Mouse (Mus musculus) intestine, postnatal 0 days (tissue): ENCODE measurements at regions not wholly inside any gene's neighbourhood (a gene's known extent, or its start where the extent isn't known, plus 50 kb on each side); places are given as distances from the start of the nearest gene placed in this dataset.

ENCODE experiments used
- ATAC-seq: fragments of 200-750 bp; cut with Nextera tagmentation; 2 replicates; pipeline ENCODE4 v1.8.0; 2017; ENCODE audit warnings: mild to moderate bottlenecking, moderate TSS enrichment, moderate library complexity
- H3K27ac ChIP-seq: fragments of 300-500 bp; sonication (generic); 2 replicates; pipeline ENCODE4 v1.5.1; 2014; ENCODE audit warnings: mild to moderate bottlenecking, low read depth, low read length, moderate library complexity
- H3K27me3 ChIP-seq: fragments of 300-500 bp; sonication (generic); replicated peaks from 2 replicates; pipeline ENCODE4 v1.6.1; 2014; ENCODE audit warnings: low read length, mixed read lengths; ENCODE audit not compliant: control insufficient read depth, insufficient read depth
- H3K36me3 ChIP-seq: fragments of 300-500 bp; sonication (generic); 2 replicates; pipeline ENCODE4 v1.6.1; 2014; ENCODE audit warnings: mild to moderate bottlenecking, moderate library complexity; ENCODE audit not compliant: control insufficient read depth, insufficient read depth
- H3K4me1 ChIP-seq: fragments of 300-500 bp; sonication (generic); replicated peaks from 2 replicates; pipeline ENCODE4 v1.6.1; 2014; ENCODE audit warnings: antibody characterized with exemption, low read length, mixed read lengths; ENCODE audit not compliant: control insufficient read depth, insufficient read depth
- H3K4me2 ChIP-seq: fragments of 300-500 bp; sonication (generic); replicated peaks from 2 replicates; pipeline ENCODE4 v1.6.1; 2014; ENCODE audit warnings: low read depth, mild to moderate bottlenecking, moderate library complexity
- H3K4me3 ChIP-seq: fragments of 300-500 bp; sonication (generic); 2 replicates; pipeline ENCODE4 v1.5.1; 2014; ENCODE audit warnings: low read depth, low read length
- H3K9ac ChIP-seq: fragments of 300-500 bp; sonication (generic); 2 replicates; pipeline ENCODE4 v1.6.1; 2014; ENCODE audit warnings: mild to moderate bottlenecking, low read depth, low read length
- H3K9me3 ChIP-seq: fragments of 300-500 bp; sonication (generic); 2 replicates; pipeline ENCODE4 v1.6.1; 2016; ENCODE audit warnings: mixed run types; ENCODE audit not compliant: control insufficient read depth
- CTCF ChIP-seq: sonication (generic); IDR thresholded peaks from 2 replicates; pipeline ENCODE4 v1.5.1; 2016; ENCODE audit warnings: low read depth, mild to moderate bottlenecking, control low read depth, antibody characterized with exemption, moderate library complexity
- WGBS: fragments of 180-500 bp; shearing (Covaris S2); extraction: QIAGEN DNeasy Blood & Tissue Kit; methylation state at CpG from one replicate; pipeline ENCODE4 v1.1.7; 2014; 5-methylcytosine and 5-hydroxymethylcytosine counted together

GRCm38 (mm10) chr19:52448931-52449330, 184.8 kb downstream of the Ins1 start:
- Histone ChIP-seq H3K4me2 (no peak overlapping the region), H3K27ac (no peak overlapping the region), H3K9ac (no peak overlapping the region), H3K4me3 (no peak overlapping the region), H3K9me3 (no peaks in the 10 kb centered on the region), H3K36me3 (no peaks in the 10 kb centered on the region), H3K4me1 (0 out of 2 replicates have a peak, but pooled peaks cover 3% of the 10 kb centered on the region), H3K27me3 (no peaks in the 10 kb centered on the region)
- ATAC-seq = peak; percentile 85
- WGBS = 68% methylated on average over 4 of the region's 4 CpGs
- TF ChIP-seq CTCF = no peak

GRCm38 (mm10) chr19:52449392-52449791, 185.3 kb downstream of the Ins1 start:
- 48% methylated on average over 4 of the region's 4 CpGs for WGBS
- no peaks in the 10 kb centered on the region for H3K9me3 ChIP-seq
- no peak for TF ChIP-seq CTCF
- no peak overlapping the region for H3K4me3 ChIP-seq
- no peak overlapping the region for H3K9ac ChIP-seq
- H3K36me3 ChIP-seq = no peaks in the 10 kb centered on the region
- peak; percentile 65; the same call in 1 of the 2 replicates for ATAC-seq
- H3K4me2 ChIP-seq = no peak overlapping the region
- 0 out of 2 replicates have a peak, but pooled peaks cover 3% of the 10 kb centered on the region for H3K4me1 ChIP-seq
- H3K27ac ChIP-seq = no peak overlapping the region
- H3K27me3 ChIP-seq = no peaks in the 10 kb centered on the region
